15 mouse cellular contexts compared by ENCODE assay signal in the genomic region with DNA sequence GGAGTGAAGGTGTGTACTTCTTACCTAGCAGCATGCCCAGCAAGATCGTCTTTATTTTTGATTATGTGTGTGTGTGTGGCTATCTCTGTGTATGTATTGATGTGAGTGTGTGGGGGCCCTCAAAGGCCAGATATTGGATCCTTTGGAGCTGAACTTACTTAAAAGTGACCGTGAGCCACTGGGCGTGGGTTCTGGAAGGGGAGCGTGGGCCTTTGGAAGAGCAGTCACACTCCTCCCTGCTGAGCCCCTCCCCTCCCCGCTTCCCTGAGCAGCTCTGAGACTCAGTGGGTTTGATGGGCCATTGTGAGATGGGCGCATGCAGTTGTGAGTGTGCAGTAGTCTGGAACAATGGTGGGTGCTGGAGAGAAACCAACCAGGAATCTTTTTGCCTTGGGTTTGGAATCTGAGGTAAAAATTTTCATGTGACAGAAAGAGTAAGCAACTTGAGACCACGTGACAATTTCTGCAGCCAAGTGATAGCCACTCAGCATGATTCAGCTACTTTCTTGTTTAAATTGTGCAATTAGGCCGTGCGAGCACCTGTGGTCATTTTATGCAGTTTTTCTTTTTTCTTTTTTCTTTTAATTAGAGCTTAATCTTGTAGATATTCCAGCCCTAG. TPM values are rescaled to one million over a fixed set of nuclear protein-coding genes. Genes with fewer than 3 reads are reported as not detected.
DNase-seq lines count a peak whose midpoint lies in the region; TF ChIP-seq lines count a peak whose summit lies in the region.
"Had no signal": no experiment of that assay in that cellular context is flagged by ENCODE, and none has a peak within 500 bp of the region (broad histone marks: within the 10 kb centered on the region; RNA-seq: fewer than 3 reads in every experiment).

No protein-coding gene starts in this region.

- no peak overlapping the region for H3K27ac ChIP-seq in ES-E14 (ENCODE audit: insufficient read depth, low read depth, low read length, poor library complexity, severe bottlenecking)
- H3K27ac ChIP-seq: gastrocnemius, adult 2 months; hindbrain, embryonic 10.5 days; kidney, postnatal 0 days; neural tube, embryonic 12.5 days had no signal

- peaks cover 18 to 20% of the 10 kb centered on the region in 2 experiments for H3K4me1 ChIP-seq in ES-E14 (ENCODE audit: control insufficient read depth in 2 of 2, insufficient read depth in 2 of 2, low read length in 2 of 2, poor library complexity in 1 of 2)
- H3K4me1 ChIP-seq in erythroblast, embryonic 14.5 days (ENCODE audit: control insufficient read depth), result peaks cover 82% of the 10 kb centered on the region

- DNase-seq in 416B (ENCODE audit: low read depth), result peak; percentile 89
- no peak for DNase-seq in ES-E14 (ENCODE audit: low read depth, low spot score)
- peak; percentile 65 for DNase-seq in lung, postnatal 25 days (ENCODE audit: low spot score)
- DNase-seq in testis, postnatal 14 days (ENCODE audit: low spot score), result no peak
- no peak for DNase-seq in left cerebral cortex, adult 9 months (ENCODE audit: low spot score in 2 of 2)
- no peak for DNase-seq in adrenal gland, adult 18-20 months (ENCODE audit: low spot score in 2 of 2)
- DNase-seq: cerebellum, postnatal 36 days; gastrocnemius, adult 2 months; right cerebral cortex, postnatal 14 days; thymus, adult 18-20 months had no signal

- H3K9me3 ChIP-seq in ES-E14 (ENCODE audit: control insufficient read depth, insufficient read depth, low read depth, low read length), result no peaks in the 10 kb centered on the region
- no peaks in the 10 kb centered on the region for H3K9me3 ChIP-seq in erythroblast, embryonic 14.5 days (ENCODE audit: control insufficient read depth, low read length)
- H3K9me3 ChIP-seq: neural tube, embryonic 12.5 days had no signal

- no peak overlapping the region for H3K9ac ChIP-seq in ES-E14 (ENCODE audit: insufficient read depth, low read depth, low read length, poor library complexity, severe bottlenecking)
- H3K9ac ChIP-seq: neural tube, embryonic 12.5 days had no signal

- no peaks in the 10 kb centered on the region for H3K36me3 ChIP-seq in ES-E14 (ENCODE audit: control insufficient read depth, insufficient read depth, low read length, poor library complexity, severe bottlenecking)
- H3K36me3 ChIP-seq in erythroblast, embryonic 14.5 days (ENCODE audit: control insufficient read depth), result peaks cover 97% of the 10 kb centered on the region
- H3K36me3 ChIP-seq: hindbrain, embryonic 10.5 days; neural tube, embryonic 12.5 days had no signal

- H3K27me3 ChIP-seq in erythroblast, embryonic 14.5 days (ENCODE audit: control insufficient read depth), result no peaks in the 10 kb centered on the region
- H3K27me3 ChIP-seq: Patski had no signal

- H3K4me3 ChIP-seq in ES-E14 (ENCODE audit: insufficient read depth in 1 of 2, low read depth in 1 of 2, low read length in 2 of 2, poor library complexity in 1 of 2, severe bottlenecking in 1 of 2), result no peak overlapping the region
- peak overlapping the region; percentile 69 for H3K4me3 ChIP-seq in erythroblast, embryonic 14.5 days (replicated peaks)
- H3K4me3 ChIP-seq: gastrocnemius, adult 2 months; hindbrain, embryonic 10.5 days; neural tube, embryonic 12.5 days had no signal

- in situ Hi-C loops in ES-E14 (cut with MboI; ENCODE audit: low sequenced_read_pairs in 2 of 2, unreplicated experiment in 2 of 2), result no loop called here

TF ChIP-seq in ES-E14, 5 proteins besides CTCF, POLR2A, EP300 and RAD21:
- TF ChIP-seq HCFC1 (IDR thresholded peaks at IDR 0.05; ENCODE audit: borderline replicate concordance, insufficient read depth, low read length), result no peak
- peak; percentile 41; the same call in 1 of the 2 replicates for TF ChIP-seq MAFK (IDR thresholded peaks at IDR 0.05; ENCODE audit: insufficient read depth, low read depth, low read length)

RNA-seq across cellular contexts. Expression of a gene that starts 5.5 kb away (rescaled TPM):
- total RNA-seq in ES-E14 (2012; rRNA removed), result 15.7 and 20.0 TPM in 2 replicates
- 49.2 and 54.6 TPM in 2 replicates for polyA plus RNA-seq in erythroblast, embryonic 14.5 days (2012)
- total RNA-seq in adrenal gland, adult 18-20 months (2021), result 10 to 100 TPM; 68.6 to 77.2 TPM

RNA-seq across cellular contexts. Expression of a gene that starts 19.5 kb away (rescaled TPM):
- 6.1 and 9.5 TPM in 2 replicates for total RNA-seq in ES-E14 (2012; rRNA removed)
- 0.03 and 0.05 TPM in 2 replicates for polyA plus RNA-seq in erythroblast, embryonic 14.5 days (2012)
- under 1 TPM; 0.20 to 0.74 TPM for total RNA-seq in adrenal gland, adult 18-20 months (2021)

RNA-seq across cellular contexts. Expression of a gene that starts 59.4 kb away (rescaled TPM):
- 1.5 and 5.4 TPM in 2 replicates for total RNA-seq in ES-E14 (2012; rRNA removed)
- polyA plus RNA-seq in erythroblast, embryonic 14.5 days (2012), result 0.11 and 0.19 TPM in 2 replicates
- total RNA-seq in adrenal gland, adult 18-20 months (2021), result 10 to 100 TPM; 13.5 to 15.2 TPM

Comparison
In these comparisons a context has a peak if more than half of its experiments do, and no peak if none do; other contexts are left out.
1. DNase-seq: peak in 416B (single experiment) and lung, postnatal 25 days (single experiment); none in ES-E14 (single experiment), testis, postnatal 14 days (single experiment), left cerebral cortex, adult 9 months (0 of 2) and adrenal gland, adult 18-20 months (0 of 2).